Mouse (Mus musculus) heart, adult 11 months (tissue): ENCODE measurements around the gene Ccdc141.

Experiments
- DNase-seq: peaks from one replicate; pipeline ENCODE4 v3.0.0; 2022

Ccdc141 gene

GRCm38 (mm10) chr2:76970204-76970603, 200.2 kb downstream of the Ccdc141 start:
- peak; percentile 90 for DNase-seq

- DNase-seq, result peak; percentile 81
These were observed 200.8 kb downstream of the Ccdc141 start for GRCm38 (mm10) chr2:76969637-76970036.

DNA sequence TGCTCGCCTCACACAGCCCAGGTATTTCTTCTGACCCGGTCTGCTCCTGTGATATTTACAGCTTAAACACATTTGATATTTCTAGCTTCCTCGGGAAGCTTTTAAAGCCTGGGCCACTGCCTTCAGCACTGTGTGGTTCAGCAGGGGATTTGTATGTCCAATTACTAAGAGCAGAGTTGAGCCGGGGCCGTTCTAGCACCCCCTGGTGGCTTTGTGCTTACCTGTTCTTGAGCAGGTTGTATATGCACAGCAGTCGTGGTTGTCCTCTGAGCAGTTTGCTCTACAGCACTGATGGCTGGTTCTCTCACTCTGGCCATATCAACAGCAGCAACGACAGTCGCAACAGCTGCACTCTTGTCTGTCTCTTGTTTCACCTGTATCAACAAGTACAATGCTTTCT, 201.5 kb downstream of the Ccdc141 start:
- peak; percentile 91 for DNase-seq

GRCm38 (mm10) chr2:76966582-76966981, 203.9 kb downstream of the Ccdc141 start:
- DNase-seq, result peak; percentile 72

GRCm38 (mm10) chr2:76966013-76966412, 204.4 kb downstream of the Ccdc141 start:
- no peak for DNase-seq

GRCm38 (mm10) chr2:76965542-76965941, 204.9 kb downstream of the Ccdc141 start:
- no peak for DNase-seq

DNA sequence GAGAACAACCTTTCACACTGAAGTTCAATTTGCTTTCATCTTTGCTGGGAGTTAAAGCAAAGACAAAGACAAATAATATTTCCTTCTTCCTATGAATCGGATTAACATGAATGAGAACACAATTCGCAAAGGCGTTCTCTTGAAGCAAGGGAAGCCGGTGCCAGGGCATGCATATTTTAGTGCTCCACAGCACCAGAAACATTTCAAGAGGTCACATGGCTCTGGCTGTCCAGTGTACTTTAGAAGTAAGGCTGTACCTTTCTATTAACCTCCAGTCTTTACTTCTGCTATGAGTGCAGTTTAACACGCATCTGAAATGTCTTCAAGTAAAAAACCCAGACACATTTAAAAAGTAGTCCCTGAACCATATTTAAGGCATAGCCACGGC, 208.4 kb downstream of the Ccdc141 start:
- no peak for DNase-seq

- DNase-seq, result peak; percentile 51
These were observed 208.9 kb downstream of the Ccdc141 start for GRCm38 (mm10) chr2:76961420-76962044.
